Mouse (Mus musculus): ENCODE measurements at regions not wholly inside any gene's neighbourhood (a gene's known extent, or its start where the extent isn't known, plus 50 kb on each side); places are given as distances from the start of the nearest gene placed in this dataset.

- no peaks in the 10 kb centered on the region for H3K4me1 ChIP-seq (ENCODE audit: control insufficient read depth, insufficient read depth, low read length)
- H3K4me2 ChIP-seq (ENCODE audit: low read depth, low read length) = peak overlapping the region; percentile 26; the same call in 1 of the 2 replicates
- H3K36me3 ChIP-seq (ENCODE audit: control insufficient read depth, insufficient read depth, low read length) = no peaks in the 10 kb centered on the region
- no peak overlapping the region for H3K4me3 ChIP-seq (replicated peaks; ENCODE audit: low read length)
- 16% methylated on average over 11 of the region's 11 CpGs for WGBS
- no peak overlapping the region for H3K9ac ChIP-seq (ENCODE audit: low read length)
- no peaks in the 10 kb centered on the region for H3K27me3 ChIP-seq (ENCODE audit: control insufficient read depth, insufficient read depth, low read length)
- H3K9me3 ChIP-seq (replicated peaks; ENCODE audit: control insufficient read depth, low read length) = no peaks in the 10 kb centered on the region
- ATAC-seq (ENCODE audit: insufficient read depth, low FRiP score) = peak; percentile 56; the same call in 1 of the 2 replicates
- H3K27ac ChIP-seq (ENCODE audit: low read length) = no peak overlapping the region
These were observed 171.9 kb upstream of the 9630041A04Rik start for GRCm38 (mm10) chr9:101689532-101690401.

- ATAC-seq (ENCODE audit: insufficient read depth, low FRiP score) = no peak
These were observed 174.4 kb upstream of the 9630041A04Rik start for GRCm38 (mm10) chr9:101687226-101687625.

GRCm38 (mm10) chr9:101677563-101677962 is 184.1 kb upstream of the 9630041A04Rik start:
- H3K4me1 ChIP-seq (ENCODE audit: control insufficient read depth, insufficient read depth, low read length) = no peaks in the 10 kb centered on the region
- H3K9ac ChIP-seq (ENCODE audit: low read length) = no peak overlapping the region
- no peaks in the 10 kb centered on the region for H3K27me3 ChIP-seq (ENCODE audit: control insufficient read depth, insufficient read depth, low read length)
- H3K4me2 ChIP-seq (ENCODE audit: low read depth, low read length) = no peak overlapping the region
- no peaks in the 10 kb centered on the region for H3K9me3 ChIP-seq (replicated peaks; ENCODE audit: control insufficient read depth, low read length)
- WGBS = 76% methylated on average over 2 of the region's 2 CpGs
- no peak for ATAC-seq (ENCODE audit: insufficient read depth, low FRiP score)
- H3K27ac ChIP-seq (ENCODE audit: low read length) = no peak overlapping the region
- no peaks in the 10 kb centered on the region for H3K36me3 ChIP-seq (ENCODE audit: control insufficient read depth, insufficient read depth, low read length)
- H3K4me3 ChIP-seq (replicated peaks; ENCODE audit: low read length) = no peak overlapping the region

More at GRCm38 (mm10) chr9:101687226-101687625, 174.4 kb upstream of the 9630041A04Rik start:
- 87% methylated on average over 6 of the region's 6 CpGs for WGBS
- H3K4me3 ChIP-seq (replicated peaks; ENCODE audit: low read length) = no peak overlapping the region
- no peaks in the 10 kb centered on the region for H3K27me3 ChIP-seq (ENCODE audit: control insufficient read depth, insufficient read depth, low read length)
- H3K9me3 ChIP-seq (replicated peaks; ENCODE audit: control insufficient read depth, low read length) = no peaks in the 10 kb centered on the region
- H3K36me3 ChIP-seq (ENCODE audit: control insufficient read depth, insufficient read depth, low read length) = no peaks in the 10 kb centered on the region
- H3K27ac ChIP-seq (ENCODE audit: low read length) = no peak overlapping the region
- H3K4me1 ChIP-seq (ENCODE audit: control insufficient read depth, insufficient read depth, low read length) = no peaks in the 10 kb centered on the region
- no peak overlapping the region for H3K9ac ChIP-seq (ENCODE audit: low read length)
- H3K4me2 ChIP-seq (ENCODE audit: low read depth, low read length) = no peak overlapping the region

GRCm38 (mm10) chr9:101670111-101670510 is 191.5 kb upstream of the 9630041A04Rik start:
- Histone ChIP-seq H3K4me3 (replicated peaks; ENCODE audit: low read length) (no peak overlapping the region), H3K4me1 (ENCODE audit: control insufficient read depth, insufficient read depth, low read length) (no peaks in the 10 kb centered on the region), H3K9me3 (replicated peaks; ENCODE audit: control insufficient read depth, low read length) (no peaks in the 10 kb centered on the region), H3K4me2 (ENCODE audit: low read depth, low read length) (no peak overlapping the region), H3K27ac (ENCODE audit: low read length) (no peak overlapping the region), H3K36me3 (ENCODE audit: control insufficient read depth, insufficient read depth, low read length) (no peaks in the 10 kb centered on the region), H3K9ac (ENCODE audit: low read length) (no peak overlapping the region), H3K27me3 (ENCODE audit: control insufficient read depth, insufficient read depth, low read length) (no peaks in the 10 kb centered on the region)
- WGBS = 80% methylated on average over 1 of the region's 1 CpGs
- ATAC-seq (ENCODE audit: insufficient read depth, low FRiP score) = no peak

- 84% methylated on average over 5 of the region's 5 CpGs for WGBS
- Histone ChIP-seq H3K9me3 (replicated peaks; ENCODE audit: control insufficient read depth, low read length) (peaks cover 3% of the 10 kb centered on the region; the same call in 1 of the 2 replicates), H3K27ac (ENCODE audit: low read length) (no peak overlapping the region), H3K4me2 (ENCODE audit: low read depth, low read length) (no peak overlapping the region), H3K4me3 (replicated peaks; ENCODE audit: low read length) (no peak overlapping the region), H3K9ac (ENCODE audit: low read length) (no peak overlapping the region), H3K36me3 (ENCODE audit: control insufficient read depth, insufficient read depth, low read length) (0 out of 2 replicates have a peak, but pooled peaks cover 3% of the 10 kb centered on the region), H3K4me1 (ENCODE audit: control insufficient read depth, insufficient read depth, low read length) (no peaks in the 10 kb centered on the region), H3K27me3 (ENCODE audit: control insufficient read depth, insufficient read depth, low read length) (no peaks in the 10 kb centered on the region)
- ATAC-seq (ENCODE audit: insufficient read depth, low FRiP score) = no peak
These were observed 211.8 kb upstream of the 9630041A04Rik start for GRCm38 (mm10) chr9:101649816-101650215.

GRCm38 (mm10) chr9:101641524-101641923 is 220.1 kb upstream of the 9630041A04Rik start:
- no peak overlapping the region for H3K4me2 ChIP-seq (ENCODE audit: low read depth, low read length)
- ATAC-seq (ENCODE audit: insufficient read depth, low FRiP score) = peak; percentile 93
- WGBS = 10% methylated on average over 3 of the region's 3 CpGs
- no peaks in the 10 kb centered on the region for H3K4me1 ChIP-seq (ENCODE audit: control insufficient read depth, insufficient read depth, low read length)
- no peak overlapping the region for H3K4me3 ChIP-seq (replicated peaks; ENCODE audit: low read length)
- H3K36me3 ChIP-seq (ENCODE audit: control insufficient read depth, insufficient read depth, low read length) = 0 out of 2 replicates have a peak, but pooled peaks cover 3% of the 10 kb centered on the region
- H3K27me3 ChIP-seq (ENCODE audit: control insufficient read depth, insufficient read depth, low read length) = no peaks in the 10 kb centered on the region
- H3K9me3 ChIP-seq (replicated peaks; ENCODE audit: control insufficient read depth, low read length) = peaks cover 3% of the 10 kb centered on the region; the same call in 1 of the 2 replicates
- no peak overlapping the region for H3K9ac ChIP-seq (ENCODE audit: low read length)
- H3K27ac ChIP-seq (ENCODE audit: low read length) = peak overlapping the region; percentile 80; the same call in 1 of the 2 replicates

- H3K4me2 ChIP-seq (ENCODE audit: low read depth, low read length) = no peak overlapping the region
- H3K4me3 ChIP-seq (replicated peaks; ENCODE audit: low read length) = no peak overlapping the region
- H3K4me1 ChIP-seq (ENCODE audit: control insufficient read depth, insufficient read depth, low read length) = no peaks in the 10 kb centered on the region
- no peak for ATAC-seq (ENCODE audit: insufficient read depth, low FRiP score)
- H3K9me3 ChIP-seq (replicated peaks; ENCODE audit: control insufficient read depth, low read length) = peaks cover 3% of the 10 kb centered on the region; the same call in 1 of the 2 replicates
- no peaks in the 10 kb centered on the region for H3K27me3 ChIP-seq (ENCODE audit: control insufficient read depth, insufficient read depth, low read length)
- H3K27ac ChIP-seq (ENCODE audit: low read length) = peak overlapping the region; percentile 51; the same call in 1 of the 2 replicates
- 0 out of 2 replicates have a peak, but pooled peaks cover 3% of the 10 kb centered on the region for H3K36me3 ChIP-seq (ENCODE audit: control insufficient read depth, insufficient read depth, low read length)
- no peak overlapping the region for H3K9ac ChIP-seq (ENCODE audit: low read length)
These were observed 221.0 kb upstream of the 9630041A04Rik start for GRCm38 (mm10) chr9:101640598-101640997.

GRCm38 (mm10) chr9:101616261-101616660 is 245.4 kb upstream of the 9630041A04Rik start:
- no peak overlapping the region for H3K9ac ChIP-seq (ENCODE audit: low read length)
- H3K4me2 ChIP-seq (ENCODE audit: low read depth, low read length) = no peak overlapping the region
- H3K4me1 ChIP-seq (ENCODE audit: control insufficient read depth, insufficient read depth, low read length) = 0 out of 2 replicates have a peak, but pooled peaks cover 3% of the 10 kb centered on the region
- no peaks in the 10 kb centered on the region for H3K27me3 ChIP-seq (ENCODE audit: control insufficient read depth, insufficient read depth, low read length)
- no peak overlapping the region for H3K4me3 ChIP-seq (replicated peaks; ENCODE audit: low read length)
- WGBS = 79% methylated on average over 2 of the region's 2 CpGs
- H3K36me3 ChIP-seq (ENCODE audit: control insufficient read depth, insufficient read depth, low read length) = no peaks in the 10 kb centered on the region
- no peak overlapping the region for H3K27ac ChIP-seq (ENCODE audit: low read length)
- H3K9me3 ChIP-seq (replicated peaks; ENCODE audit: control insufficient read depth, low read length) = no peaks in the 10 kb centered on the region
- no peak for ATAC-seq (ENCODE audit: insufficient read depth, low FRiP score)

GRCm38 (mm10) chr9:101615176-101615575 is 246.5 kb upstream of the 9630041A04Rik start:
- Histone ChIP-seq H3K4me3 (replicated peaks; ENCODE audit: low read length) (no peak overlapping the region), H3K36me3 (ENCODE audit: control insufficient read depth, insufficient read depth, low read length) (no peaks in the 10 kb centered on the region), H3K27ac (ENCODE audit: low read length) (peak overlapping the region; percentile 62), H3K27me3 (ENCODE audit: control insufficient read depth, insufficient read depth, low read length) (no peaks in the 10 kb centered on the region), H3K4me1 (ENCODE audit: control insufficient read depth, insufficient read depth, low read length) (0 out of 2 replicates have a peak, but pooled peaks cover 9% of the 10 kb centered on the region), H3K4me2 (ENCODE audit: low read depth, low read length) (no peak overlapping the region), H3K9ac (ENCODE audit: low read length) (no peak overlapping the region), H3K9me3 (replicated peaks; ENCODE audit: control insufficient read depth, low read length) (no peaks in the 10 kb centered on the region)
- WGBS = 46% methylated on average over 3 of the region's 3 CpGs
- peak; percentile 47; the same call in 1 of the 2 replicates for ATAC-seq (ENCODE audit: insufficient read depth, low FRiP score)
